Mouse (Mus musculus) midbrain, embryonic 14.5 days (tissue): ENCODE measurements at regions not wholly inside any gene's neighbourhood (a gene's known extent, or its start where the extent isn't known, plus 50 kb on each side); places are given as distances from the start of the nearest gene placed in this dataset.
A peak's percentile ranks its signal among the peaks of the same experiment; 100 is the strongest.

ENCODE experiments used
- ATAC-seq: fragments of 200-750 bp; cut with Nextera tagmentation; 2 replicates; pipeline ENCODE4 v1.8.0; 2017; ENCODE audit warnings: moderate number of reproducible peaks, moderate library complexity; ENCODE audit not compliant: low FRiP score, low TSS enrichment
- DNase-seq: peaks from one replicate; pipeline ENCODE4 v3.0.0-alpha.2; 2015
- H3K27ac ChIP-seq: fragments of 300-500 bp; sonication (generic); replicated peaks from 2 replicates; pipeline ENCODE4 v1.5.1; 2014; ENCODE audit warnings: mild to moderate bottlenecking, low read depth, low read length, moderate library complexity
- H3K27me3 ChIP-seq: fragments of 300-500 bp; sonication (generic); 2 replicates; pipeline ENCODE4 v1.6.1; 2014; ENCODE audit warnings: low read length, control low read depth, mixed read lengths; ENCODE audit not compliant: control insufficient read depth, insufficient read depth
- H3K36me3 ChIP-seq: fragments of 300-500 bp; sonication (generic); 2 replicates; pipeline ENCODE4 v1.6.1; 2014; ENCODE audit warnings: low read length, control low read depth; ENCODE audit not compliant: control insufficient read depth, insufficient read depth
- H3K4me1 ChIP-seq: fragments of 300-500 bp; sonication (generic); 2 replicates; pipeline ENCODE4 v1.6.1; 2014; ENCODE audit warnings: mild to moderate bottlenecking, antibody characterized with exemption, low read length, control low read depth; ENCODE audit not compliant: control insufficient read depth, insufficient read depth
- H3K4me2 ChIP-seq: fragments of 300-500 bp; sonication (generic); 2 replicates; pipeline ENCODE4 v1.6.1; 2014; ENCODE audit warnings: mild to moderate bottlenecking, low read length, moderate library complexity
- H3K4me3 ChIP-seq: fragments of 300-500 bp; sonication (generic); replicated peaks from 2 replicates; pipeline ENCODE4 v1.5.1; 2014; ENCODE audit warnings: low read depth, low read length
- H3K9ac ChIP-seq: fragments of 300-500 bp; sonication (generic); replicated peaks from 2 replicates; pipeline ENCODE4 v1.6.1; 2014; ENCODE audit warnings: mild to moderate bottlenecking, low read length, moderate library complexity
- H3K9me3 ChIP-seq: fragments of 300-500 bp; sonication (generic); 2 replicates; pipeline ENCODE4 v1.6.1; 2016; ENCODE audit warnings: low read length, control low read depth, mixed read lengths; ENCODE audit not compliant: control insufficient read depth
- WGBS: fragments of 180-500 bp; shearing (Covaris S2); extraction: QIAGEN DNeasy Blood & Tissue Kit; methylation state at CpG from one replicate; pipeline ENCODE4 v1.1.7; 2014; 5-methylcytosine and 5-hydroxymethylcytosine counted together

GRCm38 (mm10) chr13:55909941-55910340, 73.9 kb upstream of the Pitx1 start:
- DNase-seq: no peak
- no peaks in the 10 kb centered on the region for H3K36me3 ChIP-seq
- no peak overlapping the region for H3K9ac ChIP-seq
- H3K4me2 ChIP-seq: no peak overlapping the region
- no peak for ATAC-seq
- no peak overlapping the region for H3K27ac ChIP-seq
- H3K27me3 ChIP-seq: no peaks in the 10 kb centered on the region
- WGBS: 12% methylated on average over 5 of the region's 5 CpGs
- H3K4me1 ChIP-seq: 0 out of 2 replicates have a peak, but pooled peaks cover 3% of the 10 kb centered on the region
- H3K9me3 ChIP-seq: no peaks in the 10 kb centered on the region
- no peak overlapping the region for H3K4me3 ChIP-seq

DNA sequence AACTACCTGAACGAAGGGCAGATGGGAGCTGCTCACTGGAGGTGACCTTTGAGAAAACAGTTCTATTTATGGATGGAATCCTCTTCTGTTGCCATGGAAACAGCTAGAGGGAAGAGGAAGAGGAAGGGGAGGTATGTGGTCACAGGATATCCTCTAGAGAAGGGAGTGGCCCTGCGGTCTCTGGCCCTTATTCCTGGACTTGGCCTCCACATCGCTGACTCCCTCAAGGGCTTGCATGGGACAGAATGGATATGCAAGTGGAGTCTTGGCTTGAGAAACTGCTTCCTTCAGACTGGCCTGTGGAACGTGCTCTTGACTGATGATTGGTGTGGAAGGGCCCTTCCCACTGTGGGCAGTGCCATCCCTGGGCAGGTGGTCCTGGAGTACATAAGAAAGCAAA, 68.9 kb upstream of the Pitx1 start:
- Histone ChIP-seq H3K4me1 (no peaks in the 10 kb centered on the region), H3K27me3 (no peaks in the 10 kb centered on the region), H3K9me3 (no peaks in the 10 kb centered on the region), H3K4me3 (no peak overlapping the region), H3K27ac (no peak overlapping the region), H3K36me3 (no peaks in the 10 kb centered on the region), H3K4me2 (no peak overlapping the region), H3K9ac (no peak overlapping the region)
- ATAC-seq (no peak), DNase-seq (no peak)
- WGBS: 88% methylated on average over 4 of the region's 4 CpGs

DNA sequence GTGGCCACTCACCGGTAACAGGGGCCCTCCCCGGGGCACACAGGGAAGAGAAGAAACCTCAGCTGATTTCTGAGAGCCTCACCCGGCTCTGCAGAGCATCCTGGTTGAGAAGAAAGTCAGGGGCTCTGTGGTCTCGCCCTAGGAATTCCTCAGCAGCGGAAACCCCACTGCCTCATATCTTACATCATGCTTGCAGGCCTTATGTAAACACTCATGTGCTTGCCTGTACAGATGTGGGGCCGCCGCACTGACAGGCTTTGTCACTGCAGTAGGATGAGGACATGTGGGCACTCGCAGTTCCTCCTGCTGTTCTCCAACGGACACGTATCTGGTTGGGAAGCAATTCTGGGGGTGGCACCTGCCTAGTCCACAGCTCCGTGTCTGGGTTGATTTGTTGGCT, 66.3 kb upstream of the Pitx1 start:
- Histone ChIP-seq H3K27me3 (no peaks in the 10 kb centered on the region), H3K4me1 (peaks cover 12% of the 10 kb centered on the region; the same call in 1 of the 2 replicates), H3K9ac (no peak overlapping the region), H3K36me3 (no peaks in the 10 kb centered on the region), H3K9me3 (no peaks in the 10 kb centered on the region), H3K27ac (no peak overlapping the region), H3K4me2 (no peak overlapping the region), H3K4me3 (no peak overlapping the region)
- 84% methylated on average over 11 of the region's 11 CpGs for WGBS
- DNase-seq: no peak
- no peak for ATAC-seq

DNA sequence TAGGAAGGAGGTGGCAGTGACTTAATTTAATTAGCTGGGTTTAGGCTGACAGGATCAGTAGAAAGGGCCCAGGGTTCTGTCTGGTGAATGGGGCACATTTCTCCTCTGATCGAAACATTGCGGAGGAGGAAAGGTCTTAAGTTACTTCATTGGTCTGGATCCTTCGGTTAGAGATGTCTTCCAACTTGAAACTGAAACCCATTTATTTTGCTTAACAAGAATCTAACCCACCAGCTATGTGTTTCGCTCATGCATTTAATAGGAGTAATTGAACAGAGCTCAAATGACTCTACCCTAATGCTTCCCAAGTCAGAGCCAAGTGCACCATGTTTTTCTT, 64.2 kb upstream of the Pitx1 start:
- Histone ChIP-seq H3K4me3 (no peak overlapping the region), H3K27me3 (0 out of 2 replicates have a peak, but pooled peaks cover 4% of the 10 kb centered on the region), H3K4me2 (no peak overlapping the region), H3K9me3 (no peaks in the 10 kb centered on the region), H3K27ac (no peak overlapping the region), H3K9ac (no peak overlapping the region), H3K36me3 (no peaks in the 10 kb centered on the region), H3K4me1 (peaks cover 12% of the 10 kb centered on the region; the same call in 1 of the 2 replicates)
- ATAC-seq (no peak), DNase-seq (no peak)
- WGBS: 97% methylated on average over 4 of the region's 4 CpGs

DNA sequence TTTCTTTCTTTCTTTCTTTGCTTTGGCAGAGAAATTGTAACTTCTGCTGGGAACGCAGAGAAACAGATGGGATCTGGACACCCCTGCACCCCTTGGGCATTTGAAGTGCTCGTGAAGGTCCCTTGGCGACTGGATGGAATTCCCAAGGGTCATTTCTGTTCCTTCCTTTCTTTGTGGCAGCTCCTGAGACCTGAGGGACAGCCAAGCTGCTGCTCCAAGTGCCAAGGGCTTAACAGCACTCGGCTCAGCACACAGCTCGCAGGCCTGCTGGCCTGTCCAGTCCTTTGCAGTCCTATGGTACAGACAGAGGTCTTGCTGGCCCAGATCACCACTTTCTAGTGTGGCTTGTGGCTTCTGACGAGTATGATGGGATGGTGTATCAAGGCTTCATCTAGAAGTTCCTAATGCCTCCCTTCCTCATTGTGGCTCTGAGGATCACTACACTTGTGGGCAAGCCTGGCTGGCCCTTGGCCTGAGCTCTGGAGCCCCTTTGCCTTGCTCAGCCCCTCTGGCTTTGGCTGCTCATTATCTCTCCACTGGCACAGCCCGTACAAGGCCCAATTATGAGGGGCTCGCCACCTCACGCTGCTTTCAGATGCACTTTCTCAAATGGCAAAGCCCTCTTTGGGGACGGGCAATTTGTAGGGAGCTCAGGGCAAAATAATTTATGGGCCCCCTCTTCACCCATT, 63.7 kb upstream of the Pitx1 start:
- ATAC-seq: no peak
- H3K36me3 ChIP-seq: no peaks in the 10 kb centered on the region
- no peak overlapping the region for H3K9ac ChIP-seq
- 0 out of 2 replicates have a peak, but pooled peaks cover 4% of the 10 kb centered on the region for H3K27me3 ChIP-seq
- H3K9me3 ChIP-seq: no peaks in the 10 kb centered on the region
- peaks cover 12% of the 10 kb centered on the region; the same call in 1 of the 2 replicates for H3K4me1 ChIP-seq
- no peak overlapping the region for H3K4me2 ChIP-seq
- WGBS: 52% methylated on average over 10 of the region's 10 CpGs
- H3K27ac ChIP-seq: 0 out of 2 replicates have a peak overlapping the region, but pooled peaks have one; percentile 13
- H3K4me3 ChIP-seq: no peak overlapping the region
- DNase-seq: no peak

DNA sequence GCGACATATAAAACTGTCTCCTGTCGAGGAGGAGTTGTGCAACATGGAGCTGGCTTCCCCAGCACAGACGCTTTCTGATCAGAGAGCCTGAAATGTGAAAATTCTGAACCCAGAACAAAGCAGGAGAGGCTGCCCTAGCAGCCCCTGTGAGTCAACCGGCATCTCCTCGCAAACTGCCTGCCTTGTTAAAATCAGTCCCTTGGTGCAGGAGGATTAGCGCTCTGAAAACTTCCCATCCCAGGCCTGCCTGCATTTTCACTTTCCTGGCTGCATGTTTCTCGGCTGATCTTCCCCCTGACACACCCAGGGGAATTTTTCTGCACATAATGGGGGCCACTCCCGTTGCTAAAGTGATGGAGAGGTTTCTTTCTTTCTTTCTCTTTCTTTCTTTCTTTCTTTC, 63.0 kb upstream of the Pitx1 start:
- Histone ChIP-seq H3K9ac (no peak overlapping the region), H3K9me3 (no peaks in the 10 kb centered on the region), H3K4me3 (no peak overlapping the region), H3K27ac (no peak overlapping the region), H3K4me1 (peaks cover 12% of the 10 kb centered on the region; the same call in 1 of the 2 replicates), H3K4me2 (no peak overlapping the region), H3K27me3 (0 out of 2 replicates have a peak, but pooled peaks cover 4% of the 10 kb centered on the region), H3K36me3 (no peaks in the 10 kb centered on the region)
- ATAC-seq: no peak
- 19% methylated on average over 8 of the region's 8 CpGs for WGBS
- DNase-seq: peak; percentile 52

GRCm38 (mm10) chr13:55898257-55898950, 62.4 kb upstream of the Pitx1 start:
- H3K4me3 ChIP-seq: no peak overlapping the region
- WGBS: 49% methylated on average over 17 of the region's 17 CpGs
- H3K27me3 ChIP-seq: 0 out of 2 replicates have a peak, but pooled peaks cover 4% of the 10 kb centered on the region
- no peaks in the 10 kb centered on the region for H3K9me3 ChIP-seq
- H3K4me2 ChIP-seq: no peak overlapping the region
- H3K9ac ChIP-seq: no peak overlapping the region
- peak overlapping the region; percentile 13; the same call in 1 of the 2 replicates for H3K27ac ChIP-seq
- ATAC-seq (no peak), DNase-seq (no peak)
- H3K4me1 ChIP-seq: peaks cover 16% of the 10 kb centered on the region; the same call in 1 of the 2 replicates
- no peaks in the 10 kb centered on the region for H3K36me3 ChIP-seq

DNA sequence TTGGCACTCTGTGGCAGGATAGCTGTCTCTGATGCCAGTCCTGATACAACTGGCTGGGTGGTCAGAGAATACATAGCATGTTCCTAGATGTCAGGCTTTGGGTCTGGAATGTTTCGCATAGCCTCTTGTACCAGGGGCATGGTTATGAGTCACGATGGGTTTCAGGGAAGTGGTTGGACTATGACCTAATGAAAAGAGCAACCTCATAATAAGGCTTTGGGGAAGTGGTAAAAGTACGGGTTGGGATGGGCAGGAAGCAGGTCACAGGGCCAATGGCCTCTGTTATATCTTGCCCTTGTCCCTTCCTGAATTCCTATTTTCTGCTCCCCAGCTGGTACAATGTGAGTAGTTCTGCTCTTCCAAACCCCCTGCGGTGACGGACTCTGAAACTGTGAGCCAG, 59.5 kb upstream of the Pitx1 start:
- no peak overlapping the region for H3K27ac ChIP-seq

More for the DNA sequence above, 59.5 kb upstream of the Pitx1 start:
- Histone ChIP-seq H3K36me3 (no peaks in the 10 kb centered on the region), H3K4me2 (no peak overlapping the region), H3K9ac (no peak overlapping the region), H3K4me3 (no peak overlapping the region), H3K9me3 (no peaks in the 10 kb centered on the region), H3K4me1 (peaks cover 23% of the 10 kb centered on the region), H3K27me3 (0 out of 2 replicates have a peak, but pooled peaks cover 4% of the 10 kb centered on the region)
- DNase-seq (no peak), ATAC-seq (no peak)
- WGBS: 92% methylated on average over 5 of the region's 5 CpGs
